Mouse (Mus musculus) MEL (cell line): Measurements from ENCODE around the gene Dnajb8. TPM values are rescaled to one million over a fixed set of nuclear protein-coding genes. Genes with fewer than 3 reads are reported as not detected.

ENCODE experiments used
- DNase-seq: peaks from one replicate; pipeline ENCODE4 v3.0.0; 2011; ENCODE audit warnings: low read depth, low spot score
- H3K27ac ChIP-seq: 2 replicates; pipeline ENCODE4 v1.5.1; 2012; ENCODE audit warnings: low read depth, mild to moderate bottlenecking, control low read depth, low read length, moderate library complexity; ENCODE audit not compliant: control insufficient read depth
- H3K27me3 ChIP-seq, 2 experiments: fragments of 150-350 bp in 1 of 2; sonication (generic) in 1 of 2; 2 replicates each; pipeline ENCODE4 v1.6.1; 2012; ENCODE audit warnings: low read length in 2 of 2, mild to moderate bottlenecking in 2 of 2, improper control_type of control experiment in 1 of 2, moderate library complexity in 1 of 2; ENCODE audit not compliant: insufficient read depth in 2 of 2, control insufficient read depth in 1 of 2
- H3K36me3 ChIP-seq, 2 experiments: 2 replicates each; pipeline ENCODE4 v1.6.1; 2012 to 2014; ENCODE audit warnings: low read length in 2 of 2, improper control_type of control experiment in 1 of 2, inconsistent platforms in 1 of 2, mild to moderate bottlenecking in 1 of 2; ENCODE audit not compliant: insufficient read depth in 2 of 2, control insufficient read depth in 1 of 2
- H3K4me1 ChIP-seq, 2 experiments: fragments of 150-350 bp in 1 of 2; sonication (generic) in 1 of 2; 2 replicates each; pipeline ENCODE4 v1.6.1; 2012; ENCODE audit warnings: low read length in 2 of 2, improper control_type of control experiment in 1 of 2, mild to moderate bottlenecking in 1 of 2; ENCODE audit not compliant: insufficient read depth in 2 of 2, control insufficient read depth in 1 of 2
- H3K4me3 ChIP-seq, 2 experiments: fragments of 150-350 bp in 1 of 2; sonication (generic) in 1 of 2; 2 replicates each; pipeline ENCODE4 v1.5.1; 2012; ENCODE audit warnings: low read depth in 2 of 2, low read length in 2 of 2, mild to moderate bottlenecking in 2 of 2, moderate library complexity in 2 of 2, control low read depth in 1 of 2, improper control_type of control experiment in 1 of 2; ENCODE audit not compliant: control insufficient read depth in 1 of 2, insufficient read depth in 1 of 2
- H3K79me2 ChIP-seq: 2 replicates; pipeline ENCODE4 v1.6.1; 2012; ENCODE audit warnings: mild to moderate bottlenecking, low read length, moderate library complexity; ENCODE audit not compliant: control insufficient read depth, poor library complexity, insufficient read depth
- H3K9ac ChIP-seq: 2 replicates; pipeline ENCODE4 v1.6.1; 2012; ENCODE audit warnings: low read depth, mild to moderate bottlenecking, control low read depth, low read length, moderate library complexity; ENCODE audit not compliant: control insufficient read depth, poor library complexity, severe bottlenecking
- H3K9me3 ChIP-seq: fragments of 150-350 bp; sonication (generic); replicated peaks from 2 replicates; pipeline ENCODE4 v1.6.1; 2012; ENCODE audit warnings: mild to moderate bottlenecking, low read length, improper control_type of control experiment, moderate library complexity; ENCODE audit not compliant: insufficient read depth
- EP300 ChIP-seq, 2 experiments: IDR thresholded peaks; 2 replicates each; pipeline ENCODE4 v1.6.1; 2011; ENCODE audit warnings: improper control_type of control experiment in 2 of 2, low read length in 2 of 2, low read depth in 1 of 2, mild to moderate bottlenecking in 1 of 2
- ETS1 ChIP-seq: IDR thresholded peaks from 2 replicates; pipeline ENCODE4 v1.6.1; 2012; ENCODE audit warnings: low read depth, mild to moderate bottlenecking, inconsistent platforms, low read length, improper control_type of control experiment, moderate library complexity
- GABPA ChIP-seq: IDR thresholded peaks from 2 replicates; pipeline ENCODE4 v1.6.1; 2012; ENCODE audit warnings: low read depth, mild to moderate bottlenecking, inconsistent platforms, low read length, improper control_type of control experiment, moderate library complexity
- JUND ChIP-seq: IDR thresholded peaks from 2 replicates; pipeline ENCODE4 v1.6.1; 2011; ENCODE audit warnings: low read depth, mild to moderate bottlenecking, improper control_type of control experiment, low read length
- KAT2A ChIP-seq: conservative IDR thresholded peaks from 2 replicates; pipeline ENCODE4 v1.6.1; 2012; ENCODE audit warnings: low read depth, low read length, improper control_type of control experiment, inconsistent platforms
- MAFK ChIP-seq: IDR thresholded peaks from 2 replicates; pipeline ENCODE4 v1.6.1; 2011; ENCODE audit warnings: low read depth, mild to moderate bottlenecking, low read length, improper control_type of control experiment, borderline replicate concordance
- MAX ChIP-seq: IDR thresholded peaks from 2 replicates; pipeline ENCODE4 v1.6.1; 2011; ENCODE audit warnings: low read length, improper control_type of control experiment
- MXI1 ChIP-seq: IDR thresholded peaks from 2 replicates; pipeline ENCODE4 v1.6.1; 2011; ENCODE audit warnings: mild to moderate bottlenecking, low read depth, low read length, improper control_type of control experiment
- NELFE ChIP-seq: IDR thresholded peaks from 2 replicates; pipeline ENCODE4 v1.6.1; 2011; ENCODE audit warnings: low read depth, low read length, improper control_type of control experiment
- NRF1 ChIP-seq: IDR thresholded peaks from 2 replicates; pipeline ENCODE4 v1.6.1; 2014; ENCODE audit warnings: low read depth, mild to moderate bottlenecking, inconsistent platforms, low read length, improper control_type of control experiment, moderate library complexity; ENCODE audit not compliant: poor library complexity, insufficient read depth, severe bottlenecking
- POLR2A ChIP-seq, 2 experiments: IDR thresholded peaks; 2 replicates each; pipeline ENCODE4 v1.6.1; 2011 to 2012; ENCODE audit warnings: low read length in 2 of 2, mild to moderate bottlenecking in 2 of 2, control low read depth in 1 of 2, improper control_type of control experiment in 1 of 2, low read depth in 1 of 2, moderate library complexity in 1 of 2; ENCODE audit not compliant: control insufficient read depth in 1 of 2, insufficient read depth in 1 of 2, poor library complexity in 1 of 2
- POLR2AphosphoS2 ChIP-seq: IDR thresholded peaks from 2 replicates; pipeline ENCODE4 v1.6.1; 2011; ENCODE audit warnings: low read length, improper control_type of control experiment
- RCOR1 ChIP-seq: IDR thresholded peaks from 2 replicates; pipeline ENCODE4 v1.6.1; 2012; ENCODE audit warnings: low read depth, mild to moderate bottlenecking, inconsistent platforms, low read length, improper control_type of control experiment
- SIN3A ChIP-seq: IDR thresholded peaks from 2 replicates; pipeline ENCODE4 v1.6.1; 2012; ENCODE audit warnings: low read length, improper control_type of control experiment, inconsistent platforms
- SMC3 ChIP-seq: IDR thresholded peaks from 2 replicates; pipeline ENCODE4 v1.6.1; 2011; ENCODE audit warnings: low read depth, low read length, improper control_type of control experiment
- USF1 ChIP-seq: IDR thresholded peaks from 2 replicates; pipeline ENCODE4 v1.6.1; 2014; ENCODE audit warnings: low read depth, mild to moderate bottlenecking, inconsistent platforms, low read length, improper control_type of control experiment, moderate library complexity
- ZC3H11A ChIP-seq: IDR thresholded peaks from 2 replicates; pipeline ENCODE4 v1.6.1; 2012; ENCODE audit warnings: low read depth, mild to moderate bottlenecking, inconsistent platforms, low read length, improper control_type of control experiment
- ZKSCAN1 ChIP-seq: IDR thresholded peaks from 2 replicates; pipeline ENCODE4 v1.6.1; 2012; ENCODE audit warnings: low read depth, mild to moderate bottlenecking, inconsistent platforms, low read length, improper control_type of control experiment, moderate library complexity
- ZNF384 ChIP-seq: IDR thresholded peaks from 2 replicates; pipeline ENCODE4 v1.6.1; 2012; ENCODE audit warnings: low read depth, mild to moderate bottlenecking, inconsistent platforms, low read length, improper control_type of control experiment
- polyA plus RNA-seq, 2 experiments: library from polyadenylated mRNA; stranded (reverse) in 1 of 2; unstranded in 1 of 2; fragments of >175 nt in 1 of 2; fragments of >200 nt in 1 of 2; gene quantifications; 2 replicates each; pipeline versions ENCODE4 v1.2.1 to v1.2.4; 2012; ENCODE audit warnings: low replicate concordance in 2 of 2, low read depth in 1 of 2; ENCODE audit not compliant: insufficient read length in 2 of 2, insufficient read depth in 1 of 2, missing spikeins in 1 of 2
- total RNA-seq: library from RNA; depleted of rRNA; stranded (reverse); fragments of 300-350 nt; gene quantifications from 2 replicates; pipeline ENCODE4 v1.2.3, GENCODE M21; 2012

The Dnajb8 gene
- total and polyA plus RNA-seq, 3 experiments = not detected

DNA sequence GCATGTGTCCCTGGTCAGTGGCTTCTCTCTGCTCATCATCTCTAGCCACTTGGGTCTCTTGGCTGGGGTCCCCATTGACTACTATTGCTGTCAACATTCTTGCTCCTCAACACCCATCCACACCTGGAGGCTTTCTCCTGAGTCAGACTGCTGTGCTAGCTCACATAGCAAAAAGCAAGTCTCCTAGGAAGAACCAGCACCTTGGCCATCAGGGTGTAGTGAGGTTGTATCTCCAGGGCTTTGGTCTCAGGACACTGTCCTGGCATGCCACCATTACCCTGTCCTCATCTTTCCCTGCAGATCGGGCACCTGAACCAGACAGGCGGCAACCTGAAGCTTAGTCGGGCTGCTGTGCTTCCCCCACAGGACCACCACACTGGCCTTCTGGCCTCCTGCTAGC lies 13.7 kb upstream of the Dnajb8 start:
- Histone ChIP-seq H3K4me1 (peaks cover 10 to 13% of the 10 kb centered on the region in 2 experiments), H3K27ac (no peak overlapping the region), H3K27me3 (no peaks in the 10 kb centered on the region), H3K9me3 (no peaks in the 10 kb centered on the region), H3K36me3 (peaks cover 0 to 9% of the 10 kb centered on the region in 2 experiments; a peak in 2 of 4 replicates), H3K79me2 (no peaks in the 10 kb centered on the region; the same call in none of the 2 replicates), H3K9ac (no peak overlapping the region), H3K4me3 (no peak overlapping the region)
- TF ChIP-seq POLR2A (IDR thresholded peaks at IDR 0.05; ENCODE audit: control insufficient read depth in 1 of 2, insufficient read depth in 1 of 2, low read depth in 1 of 2, low read length in 2 of 2, poor library complexity in 1 of 2) = no peak
- TF ChIP-seq POLR2AphosphoS2 = no peak
- no peak for TF ChIP-seq ZC3H11A
- TF ChIP-seq ZKSCAN1 = no peak
- no peak for TF ChIP-seq GABPA
- no peak for TF ChIP-seq ZNF384
- TF ChIP-seq SIN3A = no peak
- no peak for TF ChIP-seq ETS1
- no peak for TF ChIP-seq NRF1
- TF ChIP-seq EP300 (IDR thresholded peaks at IDR 0.05; ENCODE audit: low read depth in 1 of 2, low read length in 2 of 2) = no peak
- TF ChIP-seq MAX = no peak
- TF ChIP-seq MAFK = no peak
- no peak for TF ChIP-seq NELFE
- no peak for TF ChIP-seq USF1
- no peak for TF ChIP-seq JUND
- no peak for TF ChIP-seq RCOR1
- no peak for TF ChIP-seq MXI1
- no peak for TF ChIP-seq KAT2A
- DNase-seq = no peak

DNA sequence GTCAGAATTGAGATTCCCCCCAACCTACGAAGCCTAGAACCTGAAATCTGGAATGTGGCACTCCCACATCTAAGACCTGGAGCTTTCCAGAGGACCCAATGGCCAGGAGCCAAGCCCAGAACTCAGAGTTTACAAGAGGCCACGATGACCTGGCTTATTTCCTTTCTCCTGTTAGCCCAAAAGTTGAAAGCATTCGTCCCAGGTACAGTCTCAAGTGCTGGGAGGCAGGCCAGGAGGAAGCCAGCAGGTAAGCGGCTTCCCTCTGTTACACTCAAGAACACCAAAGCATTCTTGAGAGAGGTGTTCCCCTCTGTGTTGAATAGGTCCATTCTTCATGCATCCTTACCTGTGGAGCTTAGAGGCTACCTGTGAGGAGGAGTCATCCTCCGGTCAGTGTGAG lies 12.6 kb upstream of the Dnajb8 start:
- TF ChIP-seq SMC3 = no peak
- TF ChIP-seq ETS1 = no peak
- no peak for DNase-seq
- Histone ChIP-seq H3K27me3 (no peaks in the 10 kb centered on the region), H3K4me1 (peaks cover 0 to 5% of the 10 kb centered on the region in 2 experiments; a peak in 2 of 4 replicates), H3K9me3 (no peaks in the 10 kb centered on the region), H3K36me3 (no peaks in the 10 kb centered on the region), H3K27ac (no peak overlapping the region), H3K9ac (no peak overlapping the region), H3K79me2 (no peaks in the 10 kb centered on the region; the same call in 1 of the 2 replicates), H3K4me3 (no peak overlapping the region)
